Mouse (Mus musculus) layer of hippocampus, postnatal 36 days (tissue): ENCODE data around the gene Magea8. TPM values are rescaled to one million over a fixed set of nuclear protein-coding genes. Genes with fewer than 3 reads are reported as not detected.
"Not testable (repeated sequence)": the region's sequence is repeated elsewhere in the genome, so short reads cannot be mapped to it uniquely, and the experiment has no call there.

Source experiments
- DNase-seq, 2 experiments: peaks; one replicate each; pipeline ENCODE4 v3.0.0; 2022
- total RNA-seq, 2 experiments: library from RNA; stranded (reverse); gene quantifications; 2 replicates each; pipeline ENCODE4 v1.2.3; 2021

The Magea8 gene
- not detected for total RNA-seq

GRCm38 (mm10) chrX:154995750-154996149, at the start of gene Magea8:
Gene Magea8 (minus strand): TSS chrX:154995850.
- not testable (repeated sequence) for DNase-seq

- not testable (repeated sequence) for DNase-seq
These were observed 46.2 kb downstream of the Magea8 start, which contains the start of gene Magea3 for GRCm38 (mm10) chrX:154949405-154949804. Gene Magea3 (minus strand): TSS chrX:154949505.

GRCm38 (mm10) chrX:154935887-154936286, 59.8 kb downstream of the Magea8 start, which contains the start of gene Magea6:
Gene Magea6 (minus strand): TSS chrX:154935987.
- DNase-seq, result not testable (repeated sequence)

Other genes with a start within 250 kb of the Magea8 start
- gene Cldn34b1, start 105.6 kb downstream of the Magea8 start, total RNA-seq, result not detected
- gene Magea6, start 59.9 kb downstream of the Magea8 start, total RNA-seq, result not detected
- not detected for gene Magea3, start 46.3 kb downstream of the Magea8 start, total RNA-seq
- gene Magea5, start 67.3 kb upstream of the Magea8 start, total RNA-seq, result not detected
- gene Magea1, start 93.9 kb upstream of the Magea8 start, total RNA-seq, result not detected
- gene Magea2, start 97.8 kb upstream of the Magea8 start, total RNA-seq, result not detected
- gene Cldn34b2, start 132.6 kb upstream of the Magea8 start, total RNA-seq, result not detected
- gene Sat1, start 220.6 kb upstream of the Magea8 start, total RNA-seq, result 10 to 100 TPM; 66.2 to 67.2 TPM